Mouse (Mus musculus): ENCODE measurements around the gene Keap1.
A peak's percentile ranks its signal among the peaks of the same experiment; 100 is the strongest.
"Not testable (repeated sequence)": the region's sequence is repeated elsewhere in the genome, so short reads cannot be mapped to it uniquely, and the experiment has no call there.

The Keap1 gene

GRCm38 (mm10) chr9:21238733-21239464 lies at the start of gene Keap1:
TSS of gene Keap1 (minus strand) at chr9:21239361.
- DNase-seq (ENCODE audit: low spot score) = peak; percentile 85

- DNase-seq (ENCODE audit: low spot score) = no peak
Measured at GRCm38 (mm10) chr9:21288404-21289336, 49.5 kb upstream of the Keap1 start.

GRCm38 (mm10) chr9:21287571-21288402 lies 48.6 kb upstream of the Keap1 start, which contains the start of gene Kri1:
TSS of gene Kri1 (minus strand) at chr9:21287969.
- peak; percentile 97 for DNase-seq (ENCODE audit: low spot score)

DNA sequence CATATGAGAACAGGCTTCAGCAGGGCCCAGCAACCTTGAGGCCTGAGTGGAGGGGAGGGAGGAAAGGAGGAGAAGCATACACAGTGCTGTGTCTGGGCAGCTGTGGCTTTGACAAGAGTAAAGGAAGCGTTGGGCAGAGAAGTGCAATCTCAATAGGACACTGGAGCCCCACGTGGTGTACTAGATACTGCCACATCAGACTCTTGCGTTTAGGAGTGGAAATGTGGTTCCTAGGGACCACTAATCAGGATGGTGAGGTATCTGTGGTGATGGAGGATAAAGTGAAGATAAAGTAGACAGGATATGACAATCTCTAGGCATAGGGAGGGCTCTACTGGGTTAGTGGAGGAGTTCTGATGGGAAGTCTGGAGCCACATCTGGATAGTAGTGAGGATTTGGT lies 47.6 kb upstream of the Keap1 start:
- DNase-seq (ENCODE audit: low spot score) = no peak

GRCm38 (mm10) chr9:21283994-21284393 lies 44.8 kb upstream of the Keap1 start:
- no peak for DNase-seq (ENCODE audit: low spot score)

GRCm38 (mm10) chr9:21283591-21283990 lies 44.4 kb upstream of the Keap1 start:
- DNase-seq (ENCODE audit: low spot score) = no peak

DNA sequence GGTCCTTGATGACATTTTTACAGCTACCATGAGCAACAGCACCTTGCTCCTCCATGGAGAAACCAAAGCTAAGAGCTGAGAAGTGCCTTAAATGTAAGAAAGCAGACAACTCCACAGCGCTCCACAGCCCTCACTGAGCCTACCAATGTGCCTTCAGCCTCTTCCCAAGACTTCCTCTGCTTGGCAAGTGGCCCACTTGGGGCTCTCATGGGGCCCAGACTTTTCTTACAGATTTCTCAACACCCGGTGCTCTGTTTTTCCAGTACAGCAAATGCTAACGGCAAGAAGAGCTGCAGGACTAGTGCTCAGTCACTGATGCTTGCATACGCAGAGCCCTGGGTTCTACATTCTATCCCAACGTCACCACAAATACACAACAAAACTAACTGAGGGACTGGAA lies 38.6 kb upstream of the Keap1 start:
- DNase-seq (ENCODE audit: low spot score) = no peak

- DNase-seq (ENCODE audit: low spot score) = no peak
Measured at GRCm38 (mm10) chr9:21276307-21276706, 37.1 kb upstream of the Keap1 start.

GRCm38 (mm10) chr9:21275727-21276126 lies 36.6 kb upstream of the Keap1 start:
- DNase-seq (ENCODE audit: low spot score) = no peak

DNA sequence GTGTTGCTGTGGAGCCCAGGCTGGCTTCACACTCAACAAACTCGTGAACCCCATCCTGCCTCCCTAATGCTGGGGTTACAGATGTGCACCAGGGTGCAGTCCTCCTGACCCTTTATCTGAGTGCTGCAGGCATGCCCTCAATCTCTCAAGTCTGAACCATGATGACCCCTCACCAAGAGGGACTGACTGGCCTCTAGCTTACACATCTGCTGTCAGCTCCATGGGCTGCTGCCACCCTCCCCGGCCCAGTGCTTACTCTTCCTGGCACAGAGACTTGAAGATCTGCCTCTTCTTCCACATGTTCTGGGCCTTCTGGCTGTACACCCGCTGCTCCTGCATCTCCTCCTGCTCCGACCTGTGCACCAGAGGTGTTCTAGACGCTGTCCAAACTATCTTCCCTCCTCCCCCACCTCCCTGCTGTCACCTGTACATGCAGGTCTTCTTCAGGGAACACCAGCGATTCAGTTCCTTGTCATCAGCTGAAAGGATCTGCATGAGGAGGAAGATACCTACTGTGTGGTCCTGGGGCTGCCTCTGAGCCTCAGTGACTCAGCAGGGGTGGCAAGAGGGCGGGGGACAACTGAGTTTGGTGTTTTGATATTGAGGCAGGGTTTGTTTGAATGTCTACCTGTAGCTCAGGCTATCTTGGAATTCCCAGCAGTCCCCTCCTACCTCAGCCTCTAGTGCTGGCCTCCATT lies 36.0 kb upstream of the Keap1 start:
- no peak for DNase-seq (ENCODE audit: low spot score)

DNA sequence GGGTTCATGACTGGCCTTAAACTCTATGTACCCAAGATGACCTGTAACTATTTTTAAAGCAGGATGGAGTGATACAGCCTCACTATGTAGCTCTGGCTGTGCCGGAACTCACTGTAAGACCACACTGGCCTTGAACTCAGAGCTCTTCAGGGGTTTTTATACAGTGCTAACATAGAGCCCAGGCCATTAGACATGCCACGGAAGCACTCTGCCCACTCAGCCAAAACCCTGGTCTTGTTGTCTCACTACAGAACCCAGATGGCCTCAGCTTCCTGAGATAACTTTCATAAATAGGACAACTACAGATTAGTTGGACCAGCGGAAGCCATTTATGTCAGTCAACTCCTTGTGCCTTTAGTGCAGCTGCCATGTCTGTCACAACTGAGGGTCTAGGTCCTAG lies 35.2 kb upstream of the Keap1 start:
- no peak for DNase-seq (ENCODE audit: low spot score)

DNA sequence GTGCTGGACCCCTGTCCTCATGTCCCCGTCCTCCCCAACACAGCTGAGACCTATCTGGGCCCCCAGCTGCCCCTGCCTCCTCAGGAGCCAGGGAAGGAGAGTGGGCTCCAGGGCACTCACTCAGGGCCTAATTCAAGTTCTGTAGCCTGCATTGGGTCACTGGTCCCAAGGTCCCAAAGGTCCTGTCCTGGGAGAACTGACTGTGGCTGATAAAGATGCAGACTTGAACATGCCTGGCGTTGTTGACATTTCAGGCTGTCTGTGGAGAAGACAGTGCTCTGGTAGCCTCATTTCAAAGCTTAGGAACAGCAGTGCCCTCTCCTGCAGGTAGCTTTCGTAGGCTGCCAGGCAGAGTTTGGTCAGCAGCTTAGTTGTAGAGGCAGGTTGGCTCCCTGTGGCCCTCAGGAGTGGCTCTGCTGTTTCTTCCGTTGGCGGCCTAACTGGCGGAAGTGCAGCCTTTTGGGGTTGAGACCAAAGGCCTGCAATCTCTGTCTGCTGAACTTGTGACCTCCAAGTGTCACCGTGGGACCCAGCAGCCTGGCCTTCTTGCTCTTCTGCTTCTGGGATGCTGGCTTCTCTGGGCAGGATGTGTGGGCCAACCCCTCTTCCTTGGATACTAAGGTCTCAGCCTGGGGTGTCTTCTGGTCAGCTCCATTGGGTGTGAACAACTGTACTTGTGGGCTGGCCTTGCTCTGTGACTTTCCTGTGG lies 34.5 kb upstream of the Keap1 start:
- no peak for DNase-seq (ENCODE audit: low spot score)

DNA sequence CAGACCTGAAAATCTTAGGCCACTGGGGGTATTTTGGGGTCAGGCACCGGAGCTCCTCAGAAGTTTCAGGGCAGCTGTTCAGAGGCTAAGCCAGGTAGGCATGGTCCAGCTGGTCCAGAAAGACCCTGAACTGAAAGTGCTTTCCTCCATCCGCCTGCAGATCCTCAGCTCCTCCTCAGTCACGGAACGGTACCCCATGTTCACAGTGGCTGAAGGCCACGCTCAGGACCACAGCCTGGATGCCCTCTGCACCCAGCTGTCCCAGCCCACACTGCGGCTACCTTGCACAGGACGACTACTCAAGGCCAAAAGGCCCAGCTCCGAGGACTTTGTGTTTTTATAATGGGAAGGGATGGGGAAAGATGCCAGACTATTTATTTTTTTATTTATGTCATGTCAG lies 33.9 kb upstream of the Keap1 start:
- DNase-seq (ENCODE audit: low spot score) = no peak

DNA sequence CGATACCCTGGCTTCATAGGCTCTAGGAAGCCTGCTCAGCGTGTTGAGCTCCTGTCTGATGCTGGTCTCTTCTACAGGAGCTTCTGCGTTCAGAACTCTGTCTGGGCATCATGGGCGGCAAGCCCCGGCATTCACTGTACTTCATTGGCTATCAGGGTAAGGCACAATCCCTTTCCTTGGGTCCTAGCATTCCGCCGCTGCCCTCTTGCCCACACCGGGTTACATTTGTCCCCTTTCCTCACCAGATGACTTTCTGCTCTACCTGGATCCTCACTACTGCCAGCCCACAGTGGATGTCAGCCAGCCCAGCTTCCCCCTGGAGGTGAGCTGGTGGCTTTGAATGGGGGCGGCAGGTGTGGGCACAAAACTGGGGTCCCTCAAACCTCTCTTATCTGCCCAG lies 33.2 kb upstream of the Keap1 start:
- DNase-seq (ENCODE audit: low spot score) = no peak

- DNase-seq (ENCODE audit: low spot score) = not testable (repeated sequence)
Measured at GRCm38 (mm10) chr9:21269590-21269989, 30.4 kb upstream of the Keap1 start.

DNA sequence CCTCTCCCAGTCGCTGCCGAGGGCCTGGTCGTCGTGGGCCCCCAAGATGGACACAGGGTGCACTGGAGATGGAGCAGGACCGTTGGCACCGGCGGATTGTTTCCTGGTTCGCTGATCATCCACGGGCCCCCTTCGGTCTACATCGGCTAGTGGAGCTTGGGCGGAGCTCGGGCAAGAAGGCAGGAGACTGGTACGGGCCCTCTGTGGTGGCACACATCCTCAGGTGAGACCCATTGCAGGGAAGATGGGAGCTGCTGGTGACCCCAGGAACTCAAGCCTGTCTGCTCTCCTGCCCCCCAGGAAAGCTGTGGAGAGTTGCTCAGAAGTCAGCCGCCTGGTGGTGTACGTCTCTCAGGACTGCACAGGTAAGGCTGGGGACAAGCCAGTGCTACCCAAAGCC lies 29.1 kb upstream of the Keap1 start:
- DNase-seq (ENCODE audit: low spot score) = no peak

GRCm38 (mm10) chr9:21266889-21267288 lies 27.7 kb upstream of the Keap1 start:
- DNase-seq (ENCODE audit: low spot score) = no peak

DNA sequence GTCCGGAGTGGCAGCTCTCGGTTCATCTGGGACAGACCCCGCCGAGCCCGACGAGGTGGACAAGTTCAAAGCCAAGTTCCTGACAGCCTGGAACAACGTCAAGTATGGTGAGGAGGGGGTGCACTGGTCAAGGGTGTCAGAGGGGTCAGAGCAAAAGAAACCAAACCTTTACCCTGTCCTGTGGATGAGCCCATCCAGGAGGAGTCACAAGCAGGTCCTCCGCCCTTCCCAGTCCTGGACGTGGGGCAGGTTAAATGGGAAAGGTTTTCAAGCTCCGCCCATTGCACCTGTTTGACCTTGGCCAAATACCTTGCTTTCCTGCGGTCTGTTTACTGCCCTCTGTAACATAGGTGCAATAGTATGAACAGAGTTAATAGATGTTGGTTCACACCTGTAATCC lies 26.4 kb upstream of the Keap1 start:
- no peak for DNase-seq (ENCODE audit: low spot score)

GRCm38 (mm10) chr9:21265000-21265561 lies 25.9 kb upstream of the Keap1 start, which contains the start of gene Atg4d:
TSS of gene Atg4d (plus strand) at chr9:21265293.
- DNase-seq (ENCODE audit: low spot score) = peak; percentile 99

GRCm38 (mm10) chr9:21264272-21264999 lies 25.3 kb upstream of the Keap1 start:
- DNase-seq (ENCODE audit: low spot score) = no peak

Measured in ovary, postnatal 36 days (tissue).